Mouse (Mus musculus) c-Kit-negative CD71-positive TER-119-positive erythroid progenitor cells, embryonic 14.5 days (primary cell): ENCODE measurements around the gene Cd2.

Experiments used
- DNase-seq: peaks from one replicate; pipeline ENCODE4 v3.0.0-alpha.2; 2013; ENCODE audit warnings: low read depth, low spot score

Gene Cd2

GRCm38 (mm10) chr3:101230201-101230600, 57.5 kb downstream of the Cd2 start:
- DNase-seq, result no peak

GRCm38 (mm10) chr3:101229551-101229930, 58.2 kb downstream of the Cd2 start:
- DNase-seq, result no peak

GRCm38 (mm10) chr3:101228868-101229550, 58.7 kb downstream of the Cd2 start:
- no peak for DNase-seq

- DNase-seq, result no peak
These were observed 59.7 kb downstream of the Cd2 start for GRCm38 (mm10) chr3:101228066-101228465.
